In genomic region chrX:56346932-56347253, GRCm38 (mm10) we compare ENCODE assay signal across 8 mouse cellular contexts. TPM values are rescaled to one million over a fixed set of nuclear protein-coding genes. Genes with fewer than 3 reads are reported as not detected.
DNase-seq lines count a peak whose midpoint lies in the region; ATAC-seq and TF ChIP-seq lines count a peak whose summit lies in the region.

No protein-coding gene starts in this region.

- peak; percentile 69 for DNase-seq in brain, embryonic 14.5 days (ENCODE audit: low read depth)
- peak; percentile 47 to 52 for DNase-seq in heart, postnatal 36 days
- peak; percentile 9 to 22 for DNase-seq in layer of hippocampus, postnatal 14 days (ENCODE audit: low spot score in 2 of 2)
- DNase-seq in mesoderm, embryonic 11.5 days (ENCODE audit: low read depth, low spot score), result peak; percentile 1
- DNase-seq in telencephalon, adult 2 months (ENCODE audit: low read depth, low spot score), result peak; percentile 2

- peak overlapping the region; percentile 57 for H3K4me2 ChIP-seq in forebrain, embryonic 12.5 days

- no peaks in the 10 kb centered on the region for H3K36me3 ChIP-seq in erythroblast, embryonic 14.5 days (ENCODE audit: control insufficient read depth)
- H3K36me3 ChIP-seq in forebrain, embryonic 12.5 days (replicated peaks), result no peaks in the 10 kb centered on the region

- H3K27me3 ChIP-seq in erythroblast, embryonic 14.5 days (ENCODE audit: control insufficient read depth), result no peaks in the 10 kb centered on the region
- H3K27me3 ChIP-seq in forebrain, embryonic 12.5 days, result no peaks in the 10 kb centered on the region

- H3K4me3 ChIP-seq in erythroblast, embryonic 14.5 days (replicated peaks), result peak overlapping the region; percentile 67
- peak overlapping the region; percentile 51 for H3K4me3 ChIP-seq in forebrain, embryonic 12.5 days (replicated peaks)

- ATAC-seq in erythroblast, adult 5-6 weeks (replicated peaks; ENCODE audit: low FRiP score, poor library complexity, severe bottlenecking), result no peak
- ATAC-seq in forebrain, embryonic 12.5 days (ENCODE audit: low FRiP score), result no peak

- peak overlapping the region; percentile 56 for H3K9ac ChIP-seq in forebrain, embryonic 12.5 days

- TF ChIP-seq POLR2A in brain, embryonic 14.5 days (IDR thresholded peaks at IDR 0.05; ENCODE audit: borderline replicate concordance, extremely low read depth, insufficient read depth, insufficient read length, poor library complexity, severe bottlenecking), result no peak

- no peak for TF ChIP-seq CTCF in brain, embryonic 14.5 days (IDR thresholded peaks at IDR 0.05; ENCODE audit: borderline replicate concordance, extremely low read depth, insufficient read depth, insufficient read length)

- intact Hi-C loops in heart, postnatal 36 days (cut with DNase I), result loop anchor here (5.0 to 10.0 kb wide), 2 partner anchors 70 to 1048 kb away; partner anchors contain the start of gene Rbmx

- no peaks in the 10 kb centered on the region for H3K9me3 ChIP-seq in erythroblast, embryonic 14.5 days (ENCODE audit: control insufficient read depth, low read length)
- H3K9me3 ChIP-seq in forebrain, embryonic 12.5 days, result no peaks in the 10 kb centered on the region

- no peak overlapping the region for H3K27ac ChIP-seq in forebrain, embryonic 12.5 days

- WGBS in forebrain, embryonic 12.5 days, result 56% methylated on average over 8 of the region's 8 CpGs

- H3K4me1 ChIP-seq in erythroblast, embryonic 14.5 days (ENCODE audit: control insufficient read depth), result peaks cover 9% of the 10 kb centered on the region
- H3K4me1 ChIP-seq in forebrain, embryonic 12.5 days, result no peaks in the 10 kb centered on the region

RNA-seq across cellular contexts. Expression of gene Zfp449, which starts 0.7 kb away (rescaled TPM):
- polyA plus RNA-seq in erythroblast, embryonic 14.5 days (2012), result not detected in 2 replicates
- total RNA-seq in erythroblast, adult 5-6 weeks (2015; ENCODE audit: low replicate concordance), result 0.42 TPM in 1 of 2 replicates, not detected in the other
- total RNA-seq in erythroblast, adult 5-6 weeks (2017; ENCODE audit: low replicate concordance), result 0.17 TPM in 1 of 2 replicates, not detected in the other
- polyA plus RNA-seq in brain, embryonic 14.5 days (2012; rRNA removed), result 3.3 and 4.1 TPM in 2 replicates
- 5.8 TPM in 2 replicates for polyA plus RNA-seq in forebrain, embryonic 12.5 days (2016; fragmentation: Nextera tagmentation; extraction: Ambion mirVana)
- 1 to 10 TPM; 4.4 to 5.1 TPM for total RNA-seq in heart, postnatal 36 days (2021)
- 1 to 10 TPM; 3.7 to 4.0 TPM for total RNA-seq in layer of hippocampus, postnatal 14 days (2021)

RNA-seq across cellular contexts. Expression of gene Smim10l2a, which starts 27.5 kb away (rescaled TPM):
- polyA plus RNA-seq in erythroblast, embryonic 14.5 days (2012), result not detected in 2 replicates
- not detected in 2 replicates for total RNA-seq in erythroblast, adult 5-6 weeks (2015; ENCODE audit: low replicate concordance)
- total RNA-seq in erythroblast, adult 5-6 weeks (2017; ENCODE audit: low replicate concordance), result not detected in 2 replicates
- 14.7 and 20.3 TPM in 2 replicates for polyA plus RNA-seq in brain, embryonic 14.5 days (2012; rRNA removed)
- 6.4 and 6.9 TPM in 2 replicates for polyA plus RNA-seq in forebrain, embryonic 12.5 days (2016; fragmentation: Nextera tagmentation; extraction: Ambion mirVana)
- total RNA-seq in heart, postnatal 36 days (2021), result not detected
- total RNA-seq in layer of hippocampus, postnatal 14 days (2021), result 10 to 100 TPM; 30.4 to 35.7 TPM

Comparison
In these comparisons a context has a peak if more than half of its experiments do, and no peak if none do; other contexts are left out.
1. DNase-seq: peak in every context shown above with its lines; median percentile 69 in brain, embryonic 14.5 days; 50 in heart, postnatal 36 days; 16 in layer of hippocampus, postnatal 14 days; 2 in telencephalon, adult 2 months; 1 in mesoderm, embryonic 11.5 days.
2. RNA of gene Smim10l2a, which starts 27.5 kb away (total RNA-seq): 30.4 to 35.7 TPM in layer of hippocampus, postnatal 14 days; not detected in heart, postnatal 36 days and not detected in erythroblast, adult 5-6 weeks; every median in the first group is over 10 times any median in the second.